Mouse (Mus musculus) heart, adult 9 months (tissue): ENCODE measurements at regions not wholly inside any gene's neighbourhood (a gene's known extent, or its start where the extent isn't known, plus 50 kb on each side); places are given as distances from the start of the nearest gene placed in this dataset.
A peak's percentile ranks its signal among the peaks of the same experiment; 100 is the strongest.
"Not testable (repeated sequence)": the region's sequence is repeated elsewhere in the genome, so short reads cannot be mapped to it uniquely, and the experiment has no call there.

Experiments
- DNase-seq, 2 experiments: peaks; one replicate each; pipeline ENCODE4 v3.0.0; 2022; ENCODE audit warnings: low spot score in 2 of 2

- no peak for DNase-seq
These were observed 830.4 kb upstream of the Grm7 start for GRCm38 (mm10) chr6:109814990-109815389.

- DNase-seq: no peak
These were observed 797.1 kb upstream of the Grm7 start for GRCm38 (mm10) chr6:109848313-109848712.

- peak in 1 of 2 experiments; percentile 27 for DNase-seq
These were observed 789.6 kb upstream of the Grm7 start for GRCm38 (mm10) chr6:109855806-109856205.

- DNase-seq: no peak
These were observed 782.0 kb upstream of the Grm7 start for GRCm38 (mm10) chr6:109863411-109863810.

DNA sequence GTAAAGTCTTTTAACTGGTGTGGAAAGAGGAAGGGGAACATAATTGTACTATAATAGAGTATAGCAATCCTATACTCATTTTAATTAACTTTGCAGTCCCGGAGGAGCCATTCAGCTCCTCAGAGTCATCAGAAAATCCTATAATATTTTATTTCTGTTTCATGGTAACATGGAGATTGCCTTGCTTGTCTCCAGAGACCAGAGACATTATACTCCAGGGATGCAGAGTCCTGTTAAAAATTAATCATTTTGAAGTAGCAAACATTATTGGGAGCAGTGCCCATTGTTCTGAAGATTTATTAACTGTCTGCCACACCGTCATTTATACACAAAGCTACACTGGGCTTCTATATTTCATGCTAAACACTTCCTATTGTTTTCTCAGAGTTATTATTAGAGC lies 771.2 kb upstream of the Grm7 start:
- no peak for DNase-seq

GRCm38 (mm10) chr6:109874625-109875040 lies 770.7 kb upstream of the Grm7 start:
- peak; percentile 31 to 46 for DNase-seq

DNA sequence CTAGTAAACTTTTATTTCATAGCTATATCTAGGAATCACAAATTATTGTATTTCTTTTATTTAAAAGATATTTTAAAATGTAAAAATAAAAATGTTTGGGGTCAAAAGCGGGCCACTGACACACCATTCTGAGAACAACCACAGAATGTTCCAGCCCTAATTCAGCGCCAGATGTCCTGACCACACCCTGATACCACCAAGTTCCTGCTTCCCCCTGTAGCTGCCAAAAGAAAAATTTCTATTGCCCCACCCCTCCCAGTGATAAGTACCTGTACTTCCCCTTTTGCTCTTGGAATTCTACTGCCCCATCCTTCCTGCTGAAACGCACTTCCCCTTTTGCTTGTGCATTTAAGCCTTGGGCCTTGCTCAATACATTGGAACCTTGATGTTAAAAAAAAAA lies 769.8 kb upstream of the Grm7 start:
- not testable (repeated sequence) for DNase-seq

DNA sequence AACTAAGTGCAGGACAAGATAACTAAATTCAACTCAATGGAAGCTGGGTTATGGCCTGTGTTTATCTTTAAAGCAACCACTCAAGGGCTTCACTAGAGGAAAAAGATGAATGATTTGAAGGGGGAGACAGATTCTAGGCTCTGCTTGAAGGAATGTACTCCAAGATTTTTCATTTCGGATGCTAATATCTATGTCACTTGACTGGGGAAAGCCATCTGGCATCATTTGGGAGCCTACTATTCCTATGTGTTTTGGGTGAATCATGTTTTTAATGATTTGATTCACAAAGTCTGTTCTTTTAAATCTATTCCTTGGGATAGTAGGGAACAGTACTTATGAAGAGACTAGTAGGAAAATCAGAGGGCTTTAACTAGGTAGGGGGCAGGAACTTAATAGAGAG lies 766.2 kb upstream of the Grm7 start:
- DNase-seq: no peak

DNA sequence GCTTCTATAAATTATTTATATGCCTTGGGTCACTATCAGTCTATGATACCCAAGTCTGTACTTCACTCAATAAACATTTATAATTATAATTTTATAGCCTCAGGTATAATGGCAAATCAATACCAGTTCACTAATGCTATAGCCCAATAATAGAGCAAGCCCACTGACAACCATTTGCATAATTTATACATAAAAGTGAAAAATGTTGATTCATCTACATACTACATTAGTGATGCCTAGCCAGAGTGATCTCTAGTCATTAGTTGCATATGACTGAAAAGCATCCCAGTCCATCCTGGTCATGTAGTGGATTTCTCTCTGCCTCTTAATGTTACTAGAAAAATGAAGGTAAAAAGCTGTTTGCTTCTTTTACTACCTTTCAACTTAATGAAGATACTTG lies 721.6 kb upstream of the Grm7 start:
- no peak for DNase-seq

DNA sequence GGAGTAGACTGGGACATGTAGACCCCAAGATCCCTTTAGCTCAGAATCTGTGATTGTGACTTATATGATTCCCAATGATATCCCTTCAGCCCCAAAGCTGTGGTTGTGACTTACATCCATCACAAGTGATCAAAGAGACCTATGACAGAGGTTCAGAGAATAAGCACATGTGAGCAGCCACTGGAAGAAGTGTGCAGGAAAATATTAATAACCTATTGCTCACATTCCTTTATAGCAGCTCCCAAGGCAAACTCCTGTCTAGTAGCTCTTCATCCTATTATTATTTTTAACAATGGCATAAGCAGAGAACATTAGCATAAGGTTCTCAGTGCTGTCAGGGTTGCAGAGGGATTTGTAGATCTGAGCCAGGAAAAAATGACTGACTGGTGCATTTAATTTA lies 696.9 kb upstream of the Grm7 start:
- DNase-seq: no peak

- no peak for DNase-seq
These were observed 696.5 kb upstream of the Grm7 start for GRCm38 (mm10) chr6:109948928-109949327.

GRCm38 (mm10) chr6:109957901-109958300 lies 687.5 kb upstream of the Grm7 start:
- not testable (repeated sequence) for DNase-seq
